Mouse (Mus musculus) forebrain, embryonic 14.5 days (tissue): ENCODE measurements around the gene Iqch. TPM values are rescaled to one million over a fixed set of nuclear protein-coding genes. Genes with fewer than 3 reads are reported as not detected.
"Not testable (repeated sequence)": the region's sequence is repeated elsewhere in the genome, so short reads cannot be mapped to it uniquely, and the experiment has no call there.

Source experiments
- ATAC-seq: fragments of 200-750 bp; cut with Nextera tagmentation; 2 replicates; pipeline ENCODE4 v1.8.0; 2017; ENCODE audit warnings: mild to moderate bottlenecking, moderate library complexity
- DNase-seq: peaks from one replicate; pipeline ENCODE4 v3.0.0-alpha.2; 2015; ENCODE audit warnings: low spot score
- H3K27ac ChIP-seq: fragments of 300-500 bp; sonication (generic); 2 replicates; pipeline ENCODE4 v1.5.1; 2014; ENCODE audit warnings: low read depth, mild to moderate bottlenecking, control low read depth, low read length, moderate library complexity
- H3K27me3 ChIP-seq: fragments of 300-500 bp; sonication (generic); replicated peaks from 2 replicates; pipeline ENCODE4 v1.6.1; 2014; ENCODE audit warnings: low read length, control low read depth, mixed read lengths; ENCODE audit not compliant: control insufficient read depth, insufficient read depth
- H3K36me3 ChIP-seq: fragments of 300-500 bp; sonication (generic); 2 replicates; pipeline ENCODE4 v1.6.1; 2014; ENCODE audit warnings: low read length, control low read depth; ENCODE audit not compliant: control insufficient read depth, insufficient read depth
- H3K4me1 ChIP-seq: fragments of 300-500 bp; sonication (generic); 2 replicates; pipeline ENCODE4 v1.6.1; 2014; ENCODE audit warnings: antibody characterized with exemption, low read length, control low read depth; ENCODE audit not compliant: control insufficient read depth, insufficient read depth
- H3K4me2 ChIP-seq: fragments of 300-500 bp; sonication (generic); 2 replicates; pipeline ENCODE4 v1.6.1; 2014; ENCODE audit warnings: mild to moderate bottlenecking, control low read depth, low read length
- H3K4me3 ChIP-seq: fragments of 300-500 bp; sonication (generic); 2 replicates; pipeline ENCODE4 v1.5.1; 2014; ENCODE audit warnings: low read depth, low read length, control low read depth
- H3K9ac ChIP-seq: fragments of 300-500 bp; sonication (generic); 2 replicates; pipeline ENCODE4 v1.6.1; 2014; ENCODE audit warnings: mild to moderate bottlenecking, low read length, control low read depth, moderate library complexity
- H3K9me3 ChIP-seq: fragments of 300-500 bp; sonication (generic); replicated peaks from 2 replicates; pipeline ENCODE4 v1.6.1; 2016; ENCODE audit warnings: low read length, control low read depth, mixed read lengths; ENCODE audit not compliant: control insufficient read depth
- WGBS: fragments of 180-500 bp; shearing (Covaris S2); extraction: QIAGEN DNeasy Blood & Tissue Kit; methylation state at CpG from one replicate; pipeline ENCODE4 v1.1.7; 2014; 5-methylcytosine and 5-hydroxymethylcytosine counted together
- polyA plus RNA-seq: library from polyadenylated mRNA; unstranded; fragments of >200 nt; fragmentation: Nextera tagmentation; extraction: Ambion mirVana; gene quantifications from 2 replicates; pipeline ENCODE4 v1.2.1, GENCODE M21; 2014

Iqch gene
- polyA plus RNA-seq, 1 experiment from 2014 or later: 0.06 TPM

DNA sequence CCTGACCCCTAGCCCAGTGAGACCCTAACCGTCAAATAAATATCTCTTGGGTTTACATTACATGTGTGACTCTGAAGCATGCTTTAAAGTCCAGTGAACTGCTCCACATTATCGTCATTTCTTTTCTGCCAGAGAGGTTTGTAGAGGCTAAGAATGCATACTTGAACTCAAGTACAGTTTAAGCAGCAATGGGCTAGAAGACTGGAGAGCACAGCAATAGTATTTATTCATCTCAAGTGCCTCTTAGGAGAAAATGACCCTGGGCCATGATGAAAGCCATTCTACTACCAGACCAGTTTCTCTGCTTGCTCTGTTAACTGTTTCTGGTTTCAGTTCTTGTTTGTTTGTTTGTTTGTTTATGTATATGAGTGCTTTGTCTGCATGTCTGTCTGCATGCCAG lies 38.9 kb downstream of the Iqch start:
- no peak for ATAC-seq

DNA sequence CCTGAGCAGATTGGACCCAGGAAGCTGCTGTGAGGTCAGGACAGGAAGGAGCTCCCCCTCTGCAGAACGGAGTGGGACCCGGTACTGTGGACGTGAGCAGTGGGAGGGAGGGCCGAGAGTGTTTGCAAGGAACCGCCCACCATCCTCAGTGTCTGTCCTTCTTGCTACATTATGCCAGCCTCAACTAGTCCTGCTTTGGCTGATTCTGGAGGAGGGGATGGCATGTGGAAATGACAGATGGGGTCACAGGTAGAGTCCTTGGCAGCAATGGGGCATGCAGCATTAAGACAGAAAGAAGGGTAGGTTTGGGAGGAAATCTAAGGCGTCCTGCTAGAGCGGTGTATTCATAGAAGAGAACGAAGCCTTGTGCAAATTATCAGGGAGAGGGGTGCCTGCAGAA lies 40.4 kb downstream of the Iqch start:
- Histone ChIP-seq H3K27me3 (0 out of 2 replicates have a peak, but pooled peaks cover 3% of the 10 kb centered on the region), H3K4me2 (no peak overlapping the region), H3K9me3 (no peaks in the 10 kb centered on the region), H3K9ac (no peak overlapping the region), H3K36me3 (no peaks in the 10 kb centered on the region), H3K27ac (no peak overlapping the region), H3K4me1 (no peaks in the 10 kb centered on the region; the same call in 1 of the 2 replicates), H3K4me3 (no peak overlapping the region)
- 33% methylated on average over 8 of the region's 8 CpGs for WGBS
- DNase-seq (no peak), ATAC-seq (no peak)

More for the DNA sequence above, 38.9 kb downstream of the Iqch start:
- Histone ChIP-seq H3K27me3 (0 out of 2 replicates have a peak, but pooled peaks cover 3% of the 10 kb centered on the region), H3K4me1 (no peaks in the 10 kb centered on the region; the same call in 1 of the 2 replicates), H3K27ac (no peak overlapping the region), H3K4me3 (no peak overlapping the region), H3K9ac (no peak overlapping the region), H3K4me2 (no peak overlapping the region), H3K9me3 (no peaks in the 10 kb centered on the region), H3K36me3 (no peaks in the 10 kb centered on the region)
- DNase-seq: no peak
- 88% methylated on average over 2 of the region's 2 CpGs for WGBS

DNA sequence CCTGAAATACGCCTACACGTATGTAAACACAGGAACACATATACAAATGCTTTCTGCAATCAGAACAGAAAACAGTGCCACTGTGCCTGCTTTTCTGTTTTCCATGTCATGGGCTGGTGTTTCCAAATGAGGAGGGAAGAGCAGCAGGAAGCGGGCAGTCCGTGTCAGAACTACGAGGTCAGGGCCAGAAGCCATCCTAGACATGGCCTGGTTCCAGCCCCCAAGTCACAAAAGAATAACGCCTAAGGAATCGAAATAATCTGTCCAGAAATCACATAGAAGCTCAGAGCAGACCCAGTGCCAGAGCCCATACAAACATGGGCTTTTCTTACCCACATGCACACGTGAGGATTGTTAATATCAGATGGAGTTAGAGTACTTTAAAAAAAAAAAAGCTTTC lies 45.4 kb downstream of the Iqch start:
- no peak overlapping the region for H3K9ac ChIP-seq
- ATAC-seq (no peak), DNase-seq (no peak)
- H3K4me2 ChIP-seq: no peak overlapping the region
- no peaks in the 10 kb centered on the region for H3K36me3 ChIP-seq
- H3K4me1 ChIP-seq: no peaks in the 10 kb centered on the region
- no peak overlapping the region for H3K4me3 ChIP-seq
- H3K27me3 ChIP-seq: 0 out of 2 replicates have a peak, but pooled peaks cover 5% of the 10 kb centered on the region
- 84% methylated on average over 8 of the region's 8 CpGs for WGBS
- no peaks in the 10 kb centered on the region for H3K9me3 ChIP-seq
- H3K27ac ChIP-seq: no peak overlapping the region

DNA sequence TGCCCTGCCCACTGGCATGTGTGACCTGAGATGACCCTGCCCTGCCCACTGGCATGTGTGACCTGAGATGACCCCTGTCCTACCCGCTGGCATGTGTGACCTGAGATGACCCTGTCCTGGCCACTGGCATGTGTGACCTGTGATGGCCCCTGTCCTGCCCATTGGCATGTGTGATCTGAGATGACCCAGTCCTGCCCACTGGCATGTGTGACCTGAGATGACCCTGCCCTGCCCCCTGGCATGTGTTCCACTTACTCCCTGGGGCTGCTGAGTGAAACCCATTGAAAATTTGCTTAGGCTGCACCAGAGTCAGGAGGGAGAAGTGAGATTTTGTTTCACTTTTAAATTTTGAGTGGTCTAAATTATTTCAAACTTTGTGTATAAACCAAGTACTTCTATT lies 46.0 kb downstream of the Iqch start:
- Histone ChIP-seq H3K4me3 (no peak overlapping the region), H3K4me1 (no peaks in the 10 kb centered on the region), H3K27me3 (0 out of 2 replicates have a peak, but pooled peaks cover 3% of the 10 kb centered on the region), H3K36me3 (no peaks in the 10 kb centered on the region), H3K9ac (no peak overlapping the region), H3K9me3 (no peaks in the 10 kb centered on the region), H3K4me2 (no peak overlapping the region), H3K27ac (no peak overlapping the region)
- no peak for DNase-seq
- no peak for ATAC-seq
- WGBS: 91% methylated on average over 1 of the region's 1 CpGs

DNA sequence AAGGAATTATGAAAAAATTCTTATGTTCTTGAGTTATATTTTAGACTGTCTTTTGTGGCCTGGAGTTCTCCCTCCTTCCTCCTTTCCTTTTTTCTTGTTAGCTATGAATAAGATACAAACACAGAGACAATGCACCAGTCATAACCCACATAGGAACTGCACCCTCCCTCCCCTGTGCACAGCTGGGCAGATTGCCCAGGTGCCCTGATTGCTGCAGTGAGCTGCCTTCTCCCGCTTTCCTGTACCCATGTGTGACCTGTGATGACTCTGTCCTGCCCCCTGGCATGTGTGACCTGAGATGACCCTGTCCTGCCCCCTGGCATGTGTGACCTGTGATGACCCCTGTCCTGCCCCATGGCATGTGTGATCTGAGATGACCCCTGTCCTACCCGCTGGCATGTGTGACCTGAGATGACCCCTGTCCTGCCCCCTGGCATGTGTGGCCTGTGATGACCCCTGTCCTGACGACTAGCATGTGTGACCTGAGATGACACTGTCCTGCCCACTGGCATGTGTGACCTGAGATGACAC lies 46.8 kb downstream of the Iqch start:
- H3K4me3 ChIP-seq: no peak overlapping the region
- DNase-seq: no peak
- WGBS: 73% methylated on average over 3 of the region's 3 CpGs

DNA sequence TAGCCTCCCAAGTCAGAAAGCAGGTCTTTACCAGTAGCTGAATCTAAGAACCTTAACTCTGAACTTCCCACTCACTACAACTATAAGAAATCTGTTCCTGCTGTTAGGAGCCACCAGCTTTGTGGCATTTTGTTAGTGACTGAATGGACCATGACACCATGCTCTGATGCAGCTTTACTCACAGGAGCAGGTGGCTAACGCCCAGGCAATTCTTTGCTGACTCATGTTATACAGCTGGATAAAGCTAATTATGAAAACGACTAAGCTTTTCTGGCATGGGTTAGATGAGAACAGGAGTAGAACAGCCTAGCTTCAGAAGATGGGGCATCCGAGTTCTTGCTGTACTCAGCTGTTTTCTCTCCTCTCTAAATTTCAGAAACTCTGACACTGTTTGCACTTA lies 48.7 kb downstream of the Iqch start:
- H3K9me3 ChIP-seq: no peaks in the 10 kb centered on the region
- no peak overlapping the region for H3K4me2 ChIP-seq
- no peak overlapping the region for H3K9ac ChIP-seq
- DNase-seq: no peak
- H3K4me3 ChIP-seq: no peak overlapping the region
- no peaks in the 10 kb centered on the region for H3K4me1 ChIP-seq
- no peak for ATAC-seq
- no peak overlapping the region for H3K27ac ChIP-seq
- H3K36me3 ChIP-seq: no peaks in the 10 kb centered on the region
- 0 out of 2 replicates have a peak, but pooled peaks cover 7% of the 10 kb centered on the region for H3K27me3 ChIP-seq
- 74% methylated on average over 3 of the region's 3 CpGs for WGBS

More for the DNA sequence above, 46.8 kb downstream of the Iqch start:
- no peak for ATAC-seq
- Histone ChIP-seq H3K9me3 (no peaks in the 10 kb centered on the region), H3K4me1 (no peaks in the 10 kb centered on the region), H3K4me2 (no peak overlapping the region), H3K27me3 (0 out of 2 replicates have a peak, but pooled peaks cover 3% of the 10 kb centered on the region), H3K27ac (no peak overlapping the region), H3K9ac (no peak overlapping the region), H3K36me3 (no peaks in the 10 kb centered on the region)

DNA sequence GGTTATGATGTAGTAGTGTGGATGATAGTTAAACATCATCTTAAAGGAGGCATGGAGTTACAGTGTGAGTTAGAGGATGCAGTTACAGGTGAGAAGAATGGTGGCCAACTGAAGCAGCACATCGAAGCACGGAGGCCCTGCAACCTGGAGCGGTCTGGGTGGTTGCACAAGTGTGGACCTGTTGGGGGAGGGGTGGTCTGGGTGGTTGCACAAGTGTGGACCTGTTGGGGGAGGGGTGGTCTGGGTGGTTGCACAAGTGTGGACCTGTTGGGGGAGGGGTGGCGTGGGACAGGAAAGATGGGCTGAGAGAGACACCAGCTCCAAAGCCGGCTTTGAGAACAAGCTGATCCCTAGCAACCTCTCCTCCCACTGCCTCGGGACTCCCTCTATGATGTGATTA lies 51.6 kb downstream of the Iqch start:
- H3K4me3 ChIP-seq, H3K27ac ChIP-seq, H3K36me3 ChIP-seq, H3K4me2 ChIP-seq, H3K9ac ChIP-seq, H3K4me1 ChIP-seq, ATAC-seq, H3K27me3 ChIP-seq, DNase-seq, H3K9me3 ChIP-seq: not testable (repeated sequence)
- 88% methylated on average over 6 of the region's 6 CpGs for WGBS

DNA sequence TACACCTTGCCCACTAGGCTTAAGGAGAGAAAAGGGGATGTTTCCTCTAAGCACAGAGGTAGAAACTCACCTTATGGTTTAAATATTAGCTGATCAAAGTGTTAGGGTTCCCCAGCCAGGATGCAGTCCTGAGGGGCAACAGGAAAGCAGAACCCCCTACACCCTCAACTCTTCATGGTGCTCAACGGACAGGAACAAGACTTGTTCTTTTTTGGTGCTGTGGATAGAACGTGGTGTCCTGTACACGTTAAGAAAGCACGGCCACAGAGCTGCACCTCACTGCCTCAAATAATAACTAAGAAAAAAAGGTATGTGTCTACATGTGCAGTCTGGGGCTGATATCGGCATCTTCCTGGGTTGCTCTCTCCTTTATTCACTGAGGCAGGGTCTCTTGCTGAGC lies 53.3 kb downstream of the Iqch start:
- H3K9ac ChIP-seq: no peak overlapping the region
- H3K4me1 ChIP-seq: no peaks in the 10 kb centered on the region
- no peak overlapping the region for H3K27ac ChIP-seq
- 90% methylated on average over 5 of the region's 5 CpGs for WGBS
- H3K27me3 ChIP-seq: 0 out of 2 replicates have a peak, but pooled peaks cover 5% of the 10 kb centered on the region
- no peaks in the 10 kb centered on the region for H3K9me3 ChIP-seq
- no peak for ATAC-seq
- no peak for DNase-seq
- H3K4me2 ChIP-seq: no peak overlapping the region
- H3K4me3 ChIP-seq: no peak overlapping the region
- no peaks in the 10 kb centered on the region for H3K36me3 ChIP-seq

DNA sequence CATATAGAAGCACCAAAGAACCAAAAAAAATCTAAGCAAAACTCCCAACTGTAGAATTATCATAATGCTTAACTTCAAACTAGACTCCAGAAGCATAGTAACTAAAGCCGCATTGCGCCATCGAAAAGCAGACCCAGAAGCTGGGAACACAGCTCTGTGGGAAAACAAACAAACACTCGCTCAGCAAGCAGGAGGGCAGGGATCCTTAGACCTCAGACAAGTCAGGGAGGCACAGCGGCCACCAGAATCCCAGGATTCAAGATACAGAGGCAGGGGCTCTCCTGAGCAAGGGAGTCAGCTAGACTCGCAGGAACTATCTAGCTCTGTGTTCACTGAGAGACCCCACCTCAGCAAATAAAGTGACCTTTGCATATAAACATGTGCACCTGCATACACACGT lies 60.4 kb downstream of the Iqch start:
- Histone ChIP-seq H3K4me2 (no peak overlapping the region), H3K4me1 (no peaks in the 10 kb centered on the region), H3K27ac (no peak overlapping the region), H3K36me3 (no peaks in the 10 kb centered on the region), H3K27me3 (no peaks in the 10 kb centered on the region), H3K4me3 (no peak overlapping the region), H3K9ac (no peak overlapping the region), H3K9me3 (no peaks in the 10 kb centered on the region)
- whole genome bisulfite sequencing: 71% methylated on average over 7 of the region's 7 CpGs
- no peak for ATAC-seq
- no peak for DNase-seq
